Mouse (Mus musculus): ENCODE measurements around the gene 4930524B15Rik. TPM values are rescaled to one million over a fixed set of nuclear protein-coding genes. Genes with fewer than 3 reads are reported as not detected.
"Not testable (repeated sequence)": the region's sequence is repeated elsewhere in the genome, so short reads cannot be mapped to it uniquely, and the experiment has no call there.

Gene 4930524B15Rik
- polyA plus RNA-seq, 1 experiment from 2014 or later, result not detected

DNA sequence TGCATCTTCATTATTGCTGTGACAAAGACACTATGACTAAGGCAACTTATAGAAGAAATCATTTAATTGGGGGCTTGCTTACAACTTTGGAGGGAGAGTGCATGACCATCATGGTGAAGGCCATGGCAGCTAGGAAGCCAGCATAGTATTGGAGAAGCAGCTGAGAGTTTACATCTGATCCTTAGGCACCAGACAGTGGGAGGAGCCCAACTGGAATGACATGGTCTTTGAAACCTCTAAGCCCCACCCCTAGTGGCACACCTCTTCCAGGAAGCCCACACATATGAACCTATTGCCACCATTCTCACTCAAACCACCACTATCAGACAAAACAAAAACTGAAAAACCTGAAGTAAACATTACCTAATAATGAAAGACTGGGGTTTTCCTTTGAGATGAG is 5.3 kb upstream of the 4930524B15Rik start:
- no peaks in the 10 kb centered on the region for H3K9me3 ChIP-seq
- H3K36me3 ChIP-seq, result no peaks in the 10 kb centered on the region
- no peak for ATAC-seq (ENCODE audit: insufficient number of reproducible peaks, low FRiP score, low TSS enrichment, low read depth)
- no peak overlapping the region for H3K27ac ChIP-seq
- no peaks in the 10 kb centered on the region for H3K4me1 ChIP-seq
- H3K4me3 ChIP-seq, result no peak overlapping the region
- H3K9ac ChIP-seq, result no peak overlapping the region
- no peak overlapping the region for H3K4me2 ChIP-seq
- H3K27me3 ChIP-seq, result no peaks in the 10 kb centered on the region

DNA sequence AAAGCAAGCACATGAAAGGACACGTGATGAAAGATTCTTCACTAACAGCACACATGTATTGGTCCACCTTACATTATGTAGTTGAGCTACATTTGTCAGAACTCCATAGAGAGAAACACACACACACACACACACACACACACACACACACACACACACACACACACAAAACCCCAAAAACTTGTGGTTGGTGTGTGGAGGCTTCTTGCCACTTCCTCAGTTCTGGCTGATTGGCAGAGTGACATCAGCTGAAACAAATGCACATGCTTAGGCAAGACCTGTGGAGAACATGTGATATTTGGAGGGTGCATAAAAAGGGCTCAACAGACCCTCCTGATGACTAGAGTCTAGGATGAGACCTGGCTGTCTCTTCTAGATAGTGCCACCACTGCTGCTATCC is 1.4 kb upstream of the 4930524B15Rik start:
- Histone ChIP-seq H3K4me1 (peaks cover 4% of the 10 kb centered on the region; the same call in 1 of the 2 replicates), H3K9ac (no peak overlapping the region), H3K27ac (no peak overlapping the region), H3K27me3 (no peaks in the 10 kb centered on the region), H3K36me3 (no peaks in the 10 kb centered on the region), H3K4me2 (no peak overlapping the region), H3K4me3 (no peak overlapping the region), H3K9me3 (no peaks in the 10 kb centered on the region)
- no peak for ATAC-seq (ENCODE audit: insufficient number of reproducible peaks, low FRiP score, low TSS enrichment, low read depth)
- 100% methylated on average over 1 of the region's 1 CpGs for WGBS

DNA sequence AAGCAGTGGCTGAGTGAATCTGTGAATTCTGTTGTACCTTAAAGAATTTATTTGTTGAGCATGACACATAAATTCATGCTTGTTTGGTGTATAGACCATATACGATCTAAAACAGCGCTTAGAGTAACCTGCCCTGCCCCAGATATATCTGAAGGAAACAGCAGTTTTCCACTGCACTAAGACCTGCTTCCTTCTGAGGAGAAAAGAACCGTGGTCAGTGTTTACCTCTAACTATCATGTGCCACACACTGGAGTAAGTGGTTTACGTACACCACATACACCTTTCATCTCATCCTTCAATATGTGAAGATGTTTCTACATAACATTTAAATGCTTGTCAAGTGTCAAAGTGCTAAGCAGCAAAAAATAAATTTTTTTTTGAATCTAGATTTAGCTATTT is 8.7 kb downstream of the 4930524B15Rik start:
- no peak for ATAC-seq (ENCODE audit: insufficient number of reproducible peaks, low FRiP score, low TSS enrichment, low read depth)
- WGBS, result 79% methylated on average over 4 of the region's 4 CpGs
- no peak overlapping the region for H3K4me2 ChIP-seq
- no peaks in the 10 kb centered on the region for H3K36me3 ChIP-seq
- no peaks in the 10 kb centered on the region for H3K27me3 ChIP-seq
- no peak overlapping the region for H3K9ac ChIP-seq
- H3K9me3 ChIP-seq, result no peaks in the 10 kb centered on the region
- H3K27ac ChIP-seq, result no peak overlapping the region
- H3K4me1 ChIP-seq, result no peaks in the 10 kb centered on the region
- no peak overlapping the region for H3K4me3 ChIP-seq

- no peaks in the 10 kb centered on the region for H3K9me3 ChIP-seq
- H3K9ac ChIP-seq, result no peak overlapping the region
- no peak for ATAC-seq (ENCODE audit: insufficient number of reproducible peaks, low FRiP score, low TSS enrichment, low read depth)
- no peak overlapping the region for H3K4me2 ChIP-seq
- no peak overlapping the region for H3K4me3 ChIP-seq
- H3K4me1 ChIP-seq, result no peaks in the 10 kb centered on the region
- no peak overlapping the region for H3K27ac ChIP-seq
- no peaks in the 10 kb centered on the region for H3K27me3 ChIP-seq
- 59% methylated on average over 8 of the region's 8 CpGs for WGBS
- no peaks in the 10 kb centered on the region for H3K36me3 ChIP-seq
These were observed 9.4 kb downstream of the 4930524B15Rik start for GRCm38 (mm10) chr11:31974826-31975225.

DNA sequence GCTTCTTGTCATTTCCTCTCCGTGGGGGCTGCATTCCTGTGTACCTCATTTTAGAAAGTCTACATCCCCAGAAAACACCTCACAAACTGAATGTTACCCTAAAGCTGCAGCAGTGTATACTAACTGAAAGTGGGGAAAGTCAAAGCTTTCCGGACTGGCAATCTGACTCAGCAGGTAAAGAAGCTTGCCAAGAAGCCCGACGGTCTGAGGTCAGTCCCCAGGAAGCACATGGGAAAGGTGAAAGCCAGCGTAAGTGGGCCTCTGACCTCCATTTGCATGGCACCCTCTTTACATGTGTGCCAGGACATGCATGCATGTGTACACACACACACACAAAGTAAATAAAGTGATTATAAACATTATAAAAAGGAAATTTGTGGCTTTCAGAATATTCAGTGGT is 10.3 kb downstream of the 4930524B15Rik start:
- H3K4me3 ChIP-seq, result no peak overlapping the region
- H3K9ac ChIP-seq, result no peak overlapping the region
- H3K36me3 ChIP-seq, result no peaks in the 10 kb centered on the region
- H3K4me2 ChIP-seq, result no peak overlapping the region
- H3K27ac ChIP-seq, result no peak overlapping the region
- no peaks in the 10 kb centered on the region for H3K9me3 ChIP-seq
- no peaks in the 10 kb centered on the region for H3K27me3 ChIP-seq
- WGBS, result 80% methylated on average over 5 of the region's 5 CpGs
- no peak for ATAC-seq (ENCODE audit: insufficient number of reproducible peaks, low FRiP score, low TSS enrichment, low read depth)
- no peaks in the 10 kb centered on the region for H3K4me1 ChIP-seq

DNA sequence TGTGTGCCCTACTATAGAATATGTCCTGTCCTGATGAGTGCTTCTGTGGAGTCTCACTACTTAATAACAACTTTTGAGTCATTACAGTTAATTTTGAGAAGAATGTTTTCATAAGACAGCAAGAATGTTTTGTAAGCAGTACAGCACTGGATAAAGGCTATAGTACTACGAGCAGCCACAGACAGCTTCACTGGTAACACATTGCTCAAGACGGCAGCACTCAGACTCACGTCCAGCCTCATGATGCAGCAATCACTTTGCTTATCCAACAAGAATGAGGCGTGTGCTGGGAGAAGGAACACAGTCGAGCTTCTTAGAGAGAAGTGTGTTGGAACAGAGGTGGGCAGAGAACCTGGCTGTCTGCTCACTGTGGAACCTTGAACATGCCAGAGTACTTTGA is 10.7 kb downstream of the 4930524B15Rik start:
- ATAC-seq (ENCODE audit: insufficient number of reproducible peaks, low FRiP score, low TSS enrichment, low read depth), result no peak
- H3K4me1 ChIP-seq, result no peaks in the 10 kb centered on the region
- no peaks in the 10 kb centered on the region for H3K27me3 ChIP-seq
- no peak overlapping the region for H3K4me3 ChIP-seq
- no peak overlapping the region for H3K27ac ChIP-seq
- WGBS, result 69% methylated on average over 5 of the region's 5 CpGs
- H3K4me2 ChIP-seq, result no peak overlapping the region
- H3K9ac ChIP-seq, result no peak overlapping the region
- H3K36me3 ChIP-seq, result no peaks in the 10 kb centered on the region
- H3K9me3 ChIP-seq, result no peaks in the 10 kb centered on the region

GRCm38 (mm10) chr11:31980089-31980488 is 14.7 kb downstream of the 4930524B15Rik start:
- 92% methylated on average over 5 of the region's 5 CpGs for WGBS
- H3K4me1 ChIP-seq; H3K9me3 ChIP-seq; H3K4me2 ChIP-seq; ATAC-seq (ENCODE audit: insufficient number of reproducible peaks, low FRiP score, low TSS enrichment, low read depth); H3K27ac ChIP-seq; H3K4me3 ChIP-seq; H3K9ac ChIP-seq; H3K27me3 ChIP-seq; H3K36me3 ChIP-seq: not testable (repeated sequence)

DNA sequence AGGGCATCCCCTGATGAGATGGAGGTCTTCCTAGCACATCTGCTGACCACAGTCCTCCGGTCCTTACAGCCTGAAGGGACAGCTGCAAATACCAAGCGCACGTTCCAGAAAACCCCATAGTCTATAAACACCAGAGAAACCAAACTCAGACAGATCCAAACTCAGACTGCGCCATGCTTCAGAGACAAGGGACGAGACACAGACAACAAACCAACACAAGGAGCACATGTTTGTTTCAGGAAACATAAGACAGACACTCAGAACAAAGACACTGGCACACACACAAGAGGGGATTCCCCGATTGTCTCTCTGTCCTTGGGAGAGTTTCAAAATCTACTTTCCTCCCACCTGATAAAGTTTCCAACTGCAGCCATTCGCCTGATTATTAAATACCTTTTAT is 16.4 kb downstream of the 4930524B15Rik start:
- no peak overlapping the region for H3K4me3 ChIP-seq
- no peaks in the 10 kb centered on the region for H3K9me3 ChIP-seq
- H3K9ac ChIP-seq, result no peak overlapping the region
- no peaks in the 10 kb centered on the region for H3K27me3 ChIP-seq
- 86% methylated on average over 7 of the region's 7 CpGs for WGBS
- no peak overlapping the region for H3K27ac ChIP-seq
- H3K4me2 ChIP-seq, result no peak overlapping the region
- no peaks in the 10 kb centered on the region for H3K4me1 ChIP-seq
- ATAC-seq (ENCODE audit: insufficient number of reproducible peaks, low FRiP score, low TSS enrichment, low read depth), result no peak
- no peaks in the 10 kb centered on the region for H3K36me3 ChIP-seq

DNA sequence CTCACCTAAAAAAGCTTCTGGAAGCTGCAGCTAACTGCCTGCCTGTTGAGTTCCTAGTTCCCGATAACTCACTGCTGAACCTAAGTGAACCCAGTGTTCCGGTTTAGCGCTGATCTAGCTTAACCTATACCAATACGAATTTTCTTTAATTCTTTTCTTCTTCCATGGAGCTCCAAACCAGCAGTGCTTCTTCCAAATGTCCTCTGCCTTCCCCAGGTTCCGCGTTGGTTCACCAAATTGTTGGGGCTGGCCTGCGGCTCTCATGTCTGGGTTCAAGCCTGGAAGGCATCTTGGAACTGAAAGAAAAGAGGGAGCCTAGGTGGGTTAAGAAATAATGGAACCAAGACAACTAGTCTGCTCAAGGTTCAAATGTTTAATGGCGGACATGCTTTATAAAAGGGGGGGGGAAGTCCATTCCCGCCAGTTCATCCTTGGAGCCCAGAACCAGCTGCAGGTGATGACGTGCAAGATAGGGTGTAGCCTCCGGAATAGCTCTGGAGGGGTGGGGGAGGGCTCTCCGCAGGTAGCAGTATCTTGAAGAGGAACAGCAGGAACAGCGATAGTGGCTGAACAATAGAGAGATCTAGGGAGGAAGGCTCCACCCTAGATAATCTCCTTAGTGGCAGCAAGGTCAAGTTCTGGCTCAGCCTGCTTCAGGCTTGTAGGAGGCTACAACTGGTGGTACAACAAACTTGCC is 17.0 kb downstream of the 4930524B15Rik start:
- H3K9me3 ChIP-seq; H3K27ac ChIP-seq; ATAC-seq (ENCODE audit: insufficient number of reproducible peaks, low FRiP score, low TSS enrichment, low read depth); H3K27me3 ChIP-seq; H3K4me3 ChIP-seq; H3K36me3 ChIP-seq; H3K9ac ChIP-seq; H3K4me1 ChIP-seq; H3K4me2 ChIP-seq: not testable (repeated sequence)
- WGBS, result 85% methylated on average over 13 of the region's 13 CpGs

GRCm38 (mm10) chr11:31983249-31983648 is 17.9 kb downstream of the 4930524B15Rik start:
- H3K36me3 ChIP-seq, result no peaks in the 10 kb centered on the region
- H3K4me2 ChIP-seq, result no peak overlapping the region
- H3K27ac ChIP-seq, result no peak overlapping the region
- H3K27me3 ChIP-seq, result no peaks in the 10 kb centered on the region
- no peak overlapping the region for H3K9ac ChIP-seq
- no peak for ATAC-seq (ENCODE audit: insufficient number of reproducible peaks, low FRiP score, low TSS enrichment, low read depth)
- no peaks in the 10 kb centered on the region for H3K9me3 ChIP-seq
- H3K4me1 ChIP-seq, result no peaks in the 10 kb centered on the region
- no peak overlapping the region for H3K4me3 ChIP-seq

DNA sequence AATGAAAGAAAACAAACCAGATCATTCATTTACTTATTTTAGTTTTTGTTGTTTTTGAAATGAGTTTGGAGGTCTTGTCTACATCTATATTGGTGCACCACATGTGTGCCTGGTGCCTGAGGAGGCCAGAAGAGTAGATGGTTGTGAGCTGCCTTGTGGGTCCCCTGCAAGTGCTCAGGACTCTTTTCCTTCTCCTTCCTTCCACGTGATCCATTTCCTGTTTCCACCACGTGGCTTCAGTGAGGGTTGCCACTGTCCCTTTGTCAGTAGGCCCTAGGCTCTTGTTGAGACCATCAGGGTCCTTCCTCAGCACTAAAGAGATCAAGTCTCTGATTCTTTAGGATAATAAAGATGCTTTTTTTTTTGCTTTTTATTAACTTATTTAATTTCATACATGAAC is 19.4 kb downstream of the 4930524B15Rik start:
- no peak overlapping the region for H3K4me3 ChIP-seq
- no peaks in the 10 kb centered on the region for H3K4me1 ChIP-seq
- WGBS, result 54% methylated on average over 2 of the region's 2 CpGs
- no peak overlapping the region for H3K4me2 ChIP-seq
- no peak for ATAC-seq (ENCODE audit: insufficient number of reproducible peaks, low FRiP score, low TSS enrichment, low read depth)
- H3K36me3 ChIP-seq, result no peaks in the 10 kb centered on the region
- no peak overlapping the region for H3K9ac ChIP-seq
- no peaks in the 10 kb centered on the region for H3K27me3 ChIP-seq
- H3K9me3 ChIP-seq, result no peaks in the 10 kb centered on the region
- no peak overlapping the region for H3K27ac ChIP-seq

GRCm38 (mm10) chr11:31992535-31992934 is 27.1 kb downstream of the 4930524B15Rik start:
- Histone ChIP-seq H3K4me1 (no peaks in the 10 kb centered on the region), H3K9ac (no peak overlapping the region), H3K4me3 (no peak overlapping the region), H3K9me3 (no peaks in the 10 kb centered on the region), H3K4me2 (no peak overlapping the region), H3K36me3 (no peaks in the 10 kb centered on the region), H3K27ac (no peak overlapping the region), H3K27me3 (no peaks in the 10 kb centered on the region)
- ATAC-seq (ENCODE audit: insufficient number of reproducible peaks, low FRiP score, low TSS enrichment, low read depth), result no peak
- 91% methylated on average over 3 of the region's 3 CpGs for WGBS

GRCm38 (mm10) chr11:31999716-32000115 is 34.3 kb downstream of the 4930524B15Rik start:
- Histone ChIP-seq H3K36me3 (no peaks in the 10 kb centered on the region), H3K4me1 (peaks cover 15% of the 10 kb centered on the region), H3K27me3 (peaks cover 7% of the 10 kb centered on the region; the same call in 1 of the 2 replicates), H3K4me3 (no peak overlapping the region), H3K27ac (no peak overlapping the region), H3K9ac (no peak overlapping the region), H3K4me2 (no peak overlapping the region), H3K9me3 (no peaks in the 10 kb centered on the region)
- ATAC-seq (ENCODE audit: insufficient number of reproducible peaks, low FRiP score, low TSS enrichment, low read depth), result no peak
- 32% methylated on average over 2 of the region's 2 CpGs for WGBS
